Mouse (Mus musculus) layer of hippocampus, postnatal 36 days (tissue): ENCODE measurements around the gene Aldh3b2. TPM values are rescaled to one million over a fixed set of nuclear protein-coding genes. Genes with fewer than 3 reads are reported as not detected.
"Not testable (repeated sequence)": the region's sequence is repeated elsewhere in the genome, so short reads cannot be mapped to it uniquely, and the experiment has no call there.

Experiments used
- DNase-seq, 2 experiments: peaks; one replicate each; pipeline ENCODE4 v3.0.0; 2022
- total RNA-seq, 2 experiments: library from RNA; stranded (reverse); gene quantifications; 2 replicates each; pipeline ENCODE4 v1.2.3; 2021

Gene Aldh3b2
- total RNA-seq, 2 experiments from 2014 or later, result 0.72 to 0.86 TPM

GRCm38 (mm10) chr19:3947813-3948212 lies 24.3 kb upstream of the Aldh3b2 start:
- no peak for DNase-seq

- no peak for DNase-seq
These were observed 23.6 kb upstream of the Aldh3b2 start for GRCm38 (mm10) chr19:3948546-3948945.

DNA sequence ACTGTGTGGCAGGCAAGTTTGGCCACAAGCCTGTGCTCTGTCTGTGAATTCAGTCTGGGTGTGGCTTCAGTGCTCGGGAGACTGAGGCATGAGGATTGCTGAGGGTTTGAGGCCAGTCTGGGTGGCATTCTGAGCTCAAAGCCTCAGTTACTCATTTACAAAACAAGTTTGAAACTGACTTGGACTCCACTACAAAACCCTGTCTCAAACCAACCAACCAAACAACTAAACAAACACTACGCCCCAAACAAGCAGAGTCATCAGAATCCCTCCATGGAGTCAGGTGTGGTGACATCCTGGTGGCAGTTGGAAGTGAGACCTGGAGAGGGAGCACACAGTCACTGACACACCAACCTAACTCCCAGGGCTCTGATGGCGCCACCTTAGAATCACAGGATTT lies 21.8 kb upstream of the Aldh3b2 start:
- no peak for DNase-seq

DNA sequence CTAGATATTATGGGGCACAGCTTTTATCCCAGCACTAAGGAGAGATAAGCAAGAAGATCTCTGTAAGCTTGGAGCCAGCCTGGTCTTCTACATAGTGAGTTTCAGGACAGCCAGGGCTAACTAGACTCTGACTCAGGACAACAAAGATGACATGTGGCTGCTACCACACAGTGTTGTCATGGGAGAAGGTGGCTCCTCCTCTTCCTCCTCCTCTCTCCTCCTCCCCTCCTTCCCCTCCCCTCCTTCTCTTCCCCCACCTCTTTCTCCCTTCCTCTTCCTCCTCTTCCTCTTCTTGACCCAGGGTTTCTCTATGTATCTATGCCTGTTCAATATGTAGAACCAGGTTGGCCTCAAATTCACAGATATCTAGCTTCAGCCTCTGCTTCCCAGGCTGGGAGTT lies 20.7 kb upstream of the Aldh3b2 start:
- no peak for DNase-seq

GRCm38 (mm10) chr19:3952099-3952498 lies 20.0 kb upstream of the Aldh3b2 start:
- no peak for DNase-seq

- no peak for DNase-seq
These were observed 17.1 kb upstream of the Aldh3b2 start for GRCm38 (mm10) chr19:3955033-3955432.

- DNase-seq, result no peak
These were observed 16.3 kb upstream of the Aldh3b2 start for GRCm38 (mm10) chr19:3955804-3956203.

DNA sequence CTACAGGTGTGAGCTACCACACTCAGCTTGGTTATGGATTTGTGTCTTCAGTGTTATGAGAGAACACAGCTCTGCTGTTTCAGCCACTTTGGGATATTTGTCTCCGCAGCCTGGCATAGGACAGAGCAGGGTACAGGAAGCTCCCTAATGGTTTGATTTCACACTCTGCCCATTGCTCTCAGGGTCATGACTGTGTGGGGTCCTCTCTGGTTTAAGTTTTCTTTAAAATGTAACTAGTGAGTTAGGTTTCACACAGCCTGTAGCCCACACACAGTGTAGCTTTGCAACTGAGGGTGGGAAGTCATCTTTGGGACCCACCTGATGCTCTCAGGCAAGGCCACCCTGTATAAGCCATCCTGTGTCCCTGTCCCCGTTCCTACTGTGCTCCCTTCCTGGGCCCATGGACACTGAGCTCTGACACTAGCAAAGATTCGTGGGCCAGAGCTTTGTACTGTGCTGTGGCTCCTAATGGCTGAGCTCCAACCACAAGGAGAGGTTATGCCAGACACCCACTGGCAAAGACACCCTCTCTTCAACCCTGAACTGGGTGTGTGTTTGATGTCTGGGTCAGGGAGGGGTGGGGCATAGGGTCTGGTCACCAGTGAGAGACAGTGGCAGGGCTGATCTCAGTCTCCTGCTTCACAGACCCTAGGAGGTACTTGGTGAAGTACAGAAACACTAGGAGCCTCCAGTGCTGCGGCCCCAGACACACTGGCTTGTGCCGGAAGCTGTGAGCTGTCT lies 14.7 kb upstream of the Aldh3b2 start:
- not testable (repeated sequence) for DNase-seq

- no peak for DNase-seq
These were observed 13.7 kb upstream of the Aldh3b2 start, which contains the start of gene Aldh3b3 for GRCm38 (mm10) chr19:3958470-3958869. TSS of gene Aldh3b3 (plus strand) at chr19:3958645.

DNA sequence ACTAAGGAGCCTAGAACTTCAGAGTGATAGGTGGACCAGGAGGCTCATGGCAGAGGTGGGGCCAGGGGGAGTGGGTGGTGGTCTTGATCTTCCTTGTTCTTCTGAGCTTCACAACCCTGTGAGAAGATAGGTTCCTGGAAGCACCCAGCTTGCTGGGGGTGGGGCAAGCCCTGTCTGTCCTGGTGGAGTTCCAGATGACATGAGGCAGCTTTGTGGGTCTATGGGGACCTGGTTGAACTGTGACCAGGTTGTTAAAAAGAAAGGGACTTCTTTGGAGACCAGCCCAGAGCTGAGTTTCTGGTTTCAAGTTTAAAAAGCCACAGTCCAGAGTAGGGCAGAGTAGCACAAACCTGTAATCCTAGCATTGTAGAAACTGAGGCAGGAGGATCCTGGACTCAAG lies 13.1 kb upstream of the Aldh3b2 start:
- DNase-seq, result no peak

DNA sequence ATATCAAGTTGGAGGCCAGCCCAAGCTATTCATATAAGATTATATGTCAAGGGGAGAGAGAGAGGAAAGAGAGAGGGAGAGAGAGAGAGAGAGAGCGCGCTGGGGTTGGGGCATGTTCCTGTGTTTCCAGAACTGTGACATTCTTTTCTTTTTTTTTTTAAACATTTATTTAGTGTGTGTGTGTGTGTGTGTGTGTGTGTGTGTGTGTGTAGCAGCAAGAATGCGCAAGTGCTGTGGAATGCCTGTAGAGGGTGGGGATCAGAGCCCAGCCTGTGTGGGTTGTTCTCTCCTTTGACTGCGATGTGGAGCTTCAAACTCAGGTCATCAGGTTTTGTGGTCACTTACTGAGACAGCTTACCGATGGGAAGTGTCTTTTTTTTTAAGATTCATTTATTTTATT lies 11.9 kb upstream of the Aldh3b2 start:
- no peak for DNase-seq

- DNase-seq, result not testable (repeated sequence)
These were observed 10.3 kb upstream of the Aldh3b2 start for GRCm38 (mm10) chr19:3961805-3962204.

GRCm38 (mm10) chr19:3962469-3962868 lies 9.7 kb upstream of the Aldh3b2 start:
- DNase-seq, result no peak

GRCm38 (mm10) chr19:3964030-3964429 lies 8.1 kb upstream of the Aldh3b2 start:
- no peak for DNase-seq

- no peak for DNase-seq
These were observed 5.6 kb upstream of the Aldh3b2 start for GRCm38 (mm10) chr19:3966330-3967075.

GRCm38 (mm10) chr19:3967258-3967657 lies 4.9 kb upstream of the Aldh3b2 start:
- no peak for DNase-seq

DNA sequence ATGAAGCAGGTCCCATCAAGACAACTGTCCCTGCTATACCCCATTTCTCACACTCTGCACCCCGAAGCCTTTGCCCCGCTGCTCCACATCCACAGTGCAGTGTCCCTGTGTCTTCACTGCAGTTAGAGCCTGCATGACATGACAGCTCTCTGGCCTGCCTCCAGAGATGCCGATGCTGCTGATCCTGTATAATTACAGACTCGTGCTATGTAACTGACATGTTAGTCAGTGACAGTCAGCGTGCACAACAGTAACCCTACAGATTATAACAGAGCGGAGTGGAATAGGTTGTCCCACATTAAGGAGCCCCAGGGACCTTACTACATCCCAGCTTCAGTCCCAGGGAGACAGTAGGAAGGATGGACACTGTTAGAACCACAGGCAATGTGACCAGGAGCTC lies 2.5 kb downstream of the Aldh3b2 start:
- DNase-seq, result not testable (repeated sequence)

GRCm38 (mm10) chr19:3975866-3976265 lies 3.7 kb downstream of the Aldh3b2 start:
- no peak for DNase-seq

GRCm38 (mm10) chr19:3980309-3980708 lies 8.2 kb downstream of the Aldh3b2 start:
- DNase-seq, result peak; percentile 59 to 73

DNA sequence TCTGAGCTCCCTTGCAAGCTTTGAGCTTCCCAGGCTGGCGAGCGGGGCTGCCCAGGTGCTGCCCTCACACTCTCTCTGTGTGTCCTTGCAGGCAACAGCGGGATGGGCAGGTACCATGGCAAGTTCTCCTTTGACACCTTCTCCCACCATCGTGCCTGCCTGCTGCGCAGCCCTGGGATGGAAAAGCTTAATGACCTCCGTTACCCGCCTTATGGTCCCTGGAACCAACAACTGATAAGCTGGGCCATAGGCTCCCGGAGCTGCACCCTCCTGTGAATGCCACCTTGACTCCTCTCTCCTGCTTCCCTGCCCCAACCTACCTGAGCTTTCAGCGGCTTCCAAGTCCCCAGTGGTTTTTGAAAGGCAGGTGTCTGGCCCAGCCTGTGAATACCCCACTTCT lies 8.8 kb downstream of the Aldh3b2 start:
- DNase-seq, result no peak

- no peak for DNase-seq
These were observed 11.5 kb downstream of the Aldh3b2 start for GRCm38 (mm10) chr19:3983527-3984200.

DNA sequence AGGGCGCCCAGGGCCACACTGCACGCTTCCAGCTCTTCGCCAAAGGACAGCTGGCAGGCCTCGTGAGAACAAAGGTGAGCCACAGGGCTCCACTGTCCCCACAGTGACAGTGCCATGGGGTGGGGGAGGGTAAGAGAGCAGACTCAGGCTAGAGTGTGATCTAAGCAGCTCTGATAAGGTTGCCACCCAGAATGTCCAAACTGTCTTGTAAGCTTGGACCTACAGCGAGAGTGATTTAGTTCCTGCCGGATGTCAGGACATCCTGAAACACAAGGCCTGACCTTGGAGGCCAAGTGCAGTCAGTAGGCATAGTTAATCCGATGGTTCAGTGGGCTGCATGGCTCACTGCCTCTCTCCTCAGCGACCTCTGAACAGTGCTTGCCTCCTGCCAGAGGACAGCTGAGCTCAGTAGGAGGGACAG lies 13.1 kb downstream of the Aldh3b2 start:
- DNase-seq, result no peak

DNA sequence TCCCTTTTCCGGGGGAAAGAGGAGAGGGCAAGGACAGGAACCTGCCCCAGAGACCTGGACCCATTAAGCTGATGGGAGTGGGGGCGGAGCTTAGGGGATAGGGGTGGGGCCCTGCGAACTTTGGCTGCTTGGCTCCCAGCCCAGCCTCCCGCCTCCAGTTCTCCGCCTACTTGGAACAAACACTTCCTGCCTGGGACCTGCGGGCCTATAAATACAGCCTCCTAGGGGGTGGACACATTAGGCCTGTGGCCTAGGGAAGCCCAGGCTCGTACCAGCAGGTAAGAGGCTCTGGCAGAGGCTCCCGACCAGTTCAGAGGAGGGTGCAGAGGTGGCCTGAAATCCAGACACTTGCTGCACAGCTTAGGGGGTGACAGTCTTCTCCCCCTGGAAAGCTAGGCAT lies 14.2 kb downstream of the Aldh3b2 start, which contains the start of gene Acy3:
Gene Acy3, plus strand, starts transcription at position 237 of the 400 bp plus-strand sequence.
- DNase-seq, result peak; percentile 42 to 55
